In genomic region chr16:20097069-20097710, GRCm38 (mm10) we compare ENCODE assay signal across 7 mouse cellular contexts. TPM values are rescaled to one million over a fixed set of nuclear protein-coding genes. Genes with fewer than 3 reads are reported as not detected.
A peak's percentile ranks its signal among the peaks of the same experiment; 100 is the strongest.
DNase-seq lines count a peak whose midpoint lies in the region; ATAC-seq lines count a peak whose summit lies in the region.

TSS of gene Klhl24 (plus strand) at chr16:20097542.

- ATAC-seq in embryonic facial prominence, embryonic 11.5 days (replicated peaks; ENCODE audit: insufficient number of reproducible peaks, low FRiP score, low TSS enrichment, low read depth), result peak; percentile 93
- peak; percentile 86 for ATAC-seq in granulocyte monocyte progenitor cell, adult 5-6 weeks (replicated peaks; ENCODE audit: poor library complexity, severe bottlenecking)
- peak; percentile 96 for ATAC-seq in midbrain, embryonic 13.5 days

- H3K9ac ChIP-seq in embryonic facial prominence, embryonic 11.5 days (replicated peaks; ENCODE audit: low read length), result peak within 1 kb of the TSS; percentile 86
- peak within 1 kb of the TSS; percentile 97 for H3K9ac ChIP-seq in midbrain, embryonic 13.5 days (replicated peaks)

- H3K27me3 ChIP-seq in embryonic facial prominence, embryonic 11.5 days (ENCODE audit: control insufficient read depth, insufficient read depth, low read length), result no peaks in the 10 kb centered on the region
- no peaks in the 10 kb centered on the region for H3K27me3 ChIP-seq in limb, embryonic 10.5 days (ENCODE audit: low read depth, poor library complexity, severe bottlenecking)
- no peaks in the 10 kb centered on the region for H3K27me3 ChIP-seq in midbrain, embryonic 13.5 days

- H3K4me2 ChIP-seq in embryonic facial prominence, embryonic 11.5 days (ENCODE audit: low read depth, low read length), result peak within 1 kb of the TSS; percentile 51
- peak within 1 kb of the TSS; percentile 65 for H3K4me2 ChIP-seq in midbrain, embryonic 13.5 days (replicated peaks)

- H3K4me1 ChIP-seq in embryonic facial prominence, embryonic 11.5 days (ENCODE audit: control insufficient read depth, insufficient read depth, low read length), result no peaks in the 10 kb centered on the region
- no peaks in the 10 kb centered on the region; the same call in 1 of the 2 replicates for H3K4me1 ChIP-seq in limb, embryonic 10.5 days
- H3K4me1 ChIP-seq in midbrain, embryonic 13.5 days (replicated peaks), result peaks cover 11% of the 10 kb centered on the region

- 2% methylated on average over 29 of the region's 29 CpGs for WGBS in embryonic facial prominence, embryonic 11.5 days
- WGBS in limb, embryonic 10.5 days, result under 1% methylated on average over 29 of the region's 29 CpGs
- under 1% methylated on average over 29 of the region's 29 CpGs for WGBS in midbrain, embryonic 13.5 days

- H3K36me3 ChIP-seq in embryonic facial prominence, embryonic 11.5 days (replicated peaks; ENCODE audit: control insufficient read depth, insufficient read depth, low read depth, low read length), result no peaks in the 10 kb centered on the region; the same call in 1 of the 2 replicates
- peaks cover 15% of the 10 kb centered on the region; the same call in 1 of the 2 replicates for H3K36me3 ChIP-seq in limb, embryonic 10.5 days
- H3K36me3 ChIP-seq in midbrain, embryonic 13.5 days, result peaks cover 4% of the 10 kb centered on the region; the same call in 1 of the 2 replicates

- peak within 1 kb of the TSS; percentile 89 for H3K27ac ChIP-seq in embryonic facial prominence, embryonic 11.5 days (replicated peaks; ENCODE audit: low read depth, low read length)
- H3K27ac ChIP-seq in limb, embryonic 10.5 days, result peak within 1 kb of the TSS; percentile 98
- peak within 1 kb of the TSS; percentile 99 for H3K27ac ChIP-seq in midbrain, embryonic 13.5 days

- peak; percentile 96 for DNase-seq in adrenal gland, postnatal 14 days
- DNase-seq in embryonic facial prominence, embryonic 11.5 days (ENCODE audit: low spot score), result peak; percentile 97
- peak; percentile 95 for DNase-seq in kidney, adult 11 months
- peak; percentile 89 for DNase-seq in limb, embryonic 10.5 days (ENCODE audit: low spot score)
- peak; percentile 83 for DNase-seq in spleen, adult 12 weeks (ENCODE audit: low spot score)

- peak within 1 kb of the TSS; percentile 85 for H3K4me3 ChIP-seq in embryonic facial prominence, embryonic 11.5 days (ENCODE audit: low read depth, low read length)
- H3K4me3 ChIP-seq in limb, embryonic 10.5 days, result peak within 1 kb of the TSS; percentile 95
- H3K4me3 ChIP-seq in midbrain, embryonic 13.5 days (replicated peaks), result peak within 1 kb of the TSS; percentile 83

- H3K9me3 ChIP-seq in embryonic facial prominence, embryonic 11.5 days (replicated peaks; ENCODE audit: control insufficient read depth, low read length), result no peaks in the 10 kb centered on the region
- H3K9me3 ChIP-seq in limb, embryonic 10.5 days (replicated peaks), result no peaks in the 10 kb centered on the region
- no peaks in the 10 kb centered on the region for H3K9me3 ChIP-seq in midbrain, embryonic 13.5 days

RNA-seq across cellular contexts. Expression of gene Klhl24, which starts in this region (rescaled TPM):
- 70.5 and 85.4 TPM in 2 replicates for total RNA-seq in adrenal gland, postnatal 14 days (2021)
- 33.1 and 34.6 TPM in 2 replicates for polyA plus RNA-seq in embryonic facial prominence, embryonic 11.5 days (2014; fragmentation: Nextera tagmentation; extraction: Ambion mirVana)
- total RNA-seq in granulocyte monocyte progenitor cell, adult 5-6 weeks (2014; fragmentation: Nextera tagmentation), result 34.3 and 52.0 TPM in 2 replicates
- 56.1 and 80.7 TPM in 2 replicates for total RNA-seq in granulocyte monocyte progenitor cell, adult 5-6 weeks (2017)
- 20.7 and 27.2 TPM in 2 replicates for polyA plus RNA-seq in limb, embryonic 10.5 days (2016; fragmentation: Nextera tagmentation; extraction: Ambion mirVana)
- 64.6 and 69.3 TPM in 2 replicates for polyA plus RNA-seq in midbrain, embryonic 13.5 days (2015; fragmentation: Nextera tagmentation; extraction: Ambion mirVana)

Comparison
In these comparisons a context has a peak if more than half of its experiments do, and no peak if none do; other contexts are left out.
1. Peak in every context shown above with its lines: DNase-seq, ATAC-seq, H3K4me3 ChIP-seq and H3K27ac ChIP-seq.